Mouse (Mus musculus) brown adipose tissue, adult 24 weeks (tissue): Measurements from ENCODE around the gene Myo1e. TPM values are rescaled to one million over a fixed set of nuclear protein-coding genes. Genes with fewer than 3 reads are reported as not detected.

Experiments
- H3K27ac ChIP-seq: fragments of 200-500 bp; replicated peaks from 2 replicates; pipeline ENCODE4 v1.5.1; 2012; ENCODE audit warnings: low read depth, mild to moderate bottlenecking, low read length
- H3K4me1 ChIP-seq: fragments of 200-500 bp; 2 replicates; pipeline ENCODE4 v1.6.1; 2012; ENCODE audit warnings: low read length, mixed read lengths; ENCODE audit not compliant: control insufficient read depth, insufficient read depth, insufficient read length
- H3K4me3 ChIP-seq: fragments of 200-500 bp; 2 replicates; pipeline ENCODE4 v1.5.1; 2012; ENCODE audit warnings: low read depth, mild to moderate bottlenecking, low read length, moderate library complexity; ENCODE audit not compliant: insufficient read depth
- polyA plus RNA-seq: library from polyadenylated mRNA; stranded (reverse); fragments of >200 nt; gene quantifications from 2 replicates; pipeline ENCODE4 v1.2.4, GENCODE M21; 2012; ENCODE audit not compliant: missing spikeins, insufficient read depth, insufficient read length

Gene Myo1e
- polyA plus RNA-seq: 2.0 and 2.9 TPM in 2 replicates

- Histone ChIP-seq H3K4me1 (no peaks in the 10 kb centered on the region; the same call in 1 of the 2 replicates), H3K27ac (peak within 1 kb of the TSS; percentile 92)
Observed at GRCm38 (mm10) chr9:70207151-70207831, at the start of gene Myo1e. TSS of gene Myo1e (plus strand) at chr9:70207350.

GRCm38 (mm10) chr9:70160071-70160470 lies 47.1 kb upstream of the Myo1e start:
- H3K27ac ChIP-seq: no peak overlapping the region
- no peaks in the 10 kb centered on the region for H3K4me1 ChIP-seq
- no peak overlapping the region for H3K4me3 ChIP-seq

More at GRCm38 (mm10) chr9:70207151-70207831, at the start of gene Myo1e:
- H3K4me3 ChIP-seq: peak within 1 kb of the TSS; percentile 87

- H3K4me1 ChIP-seq: no peaks in the 10 kb centered on the region
- no peak overlapping the region for H3K27ac ChIP-seq
- no peak overlapping the region for H3K4me3 ChIP-seq
Observed at GRCm38 (mm10) chr9:70168973-70169372, 38.2 kb upstream of the Myo1e start.

- no peak overlapping the region for H3K27ac ChIP-seq
- no peaks in the 10 kb centered on the region for H3K4me1 ChIP-seq
- no peak overlapping the region for H3K4me3 ChIP-seq
Observed at GRCm38 (mm10) chr9:70174291-70174848, 32.8 kb upstream of the Myo1e start.

GRCm38 (mm10) chr9:70174896-70175295 lies 32.3 kb upstream of the Myo1e start:
- no peak overlapping the region for H3K27ac ChIP-seq
- H3K4me1 ChIP-seq: no peaks in the 10 kb centered on the region
- no peak overlapping the region for H3K4me3 ChIP-seq

GRCm38 (mm10) chr9:70176291-70176690 lies 30.9 kb upstream of the Myo1e start:
- no peaks in the 10 kb centered on the region for H3K4me1 ChIP-seq
- no peak overlapping the region for H3K4me3 ChIP-seq
- no peak overlapping the region for H3K27ac ChIP-seq

GRCm38 (mm10) chr9:70181719-70182118 lies 25.4 kb upstream of the Myo1e start:
- Histone ChIP-seq H3K4me3 (no peak overlapping the region), H3K4me1 (no peaks in the 10 kb centered on the region), H3K27ac (no peak overlapping the region)

- Histone ChIP-seq H3K4me1 (no peaks in the 10 kb centered on the region), H3K4me3 (no peak overlapping the region), H3K27ac (no peak overlapping the region)
Observed at GRCm38 (mm10) chr9:70182639-70183038, 24.5 kb upstream of the Myo1e start.

- H3K4me1 ChIP-seq: no peaks in the 10 kb centered on the region
- H3K4me3 ChIP-seq: no peak overlapping the region
- no peak overlapping the region for H3K27ac ChIP-seq
Observed at GRCm38 (mm10) chr9:70192336-70192735, 14.8 kb upstream of the Myo1e start.

- no peak overlapping the region for H3K4me3 ChIP-seq
- H3K27ac ChIP-seq: no peak overlapping the region
- no peaks in the 10 kb centered on the region for H3K4me1 ChIP-seq
Observed at GRCm38 (mm10) chr9:70194622-70195021, 12.5 kb upstream of the Myo1e start.

GRCm38 (mm10) chr9:70196956-70197659 lies 10.0 kb upstream of the Myo1e start:
- Histone ChIP-seq H3K27ac (no peak overlapping the region), H3K4me1 (no peaks in the 10 kb centered on the region), H3K4me3 (no peak overlapping the region)

- no peak overlapping the region for H3K4me3 ChIP-seq
- no peak overlapping the region for H3K27ac ChIP-seq
- H3K4me1 ChIP-seq: no peaks in the 10 kb centered on the region
Observed at GRCm38 (mm10) chr9:70197992-70198391, 9.2 kb upstream of the Myo1e start.

- no peaks in the 10 kb centered on the region for H3K4me1 ChIP-seq
- H3K27ac ChIP-seq: no peak overlapping the region
- H3K4me3 ChIP-seq: no peak overlapping the region
Observed at GRCm38 (mm10) chr9:70202753-70203152, 4.4 kb upstream of the Myo1e start.

- no peak overlapping the region for H3K4me3 ChIP-seq
Observed at GRCm38 (mm10) chr9:70203267-70204076, 3.7 kb upstream of the Myo1e start.

GRCm38 (mm10) chr9:70207981-70208521 lies 901 bp downstream of the Myo1e start:
- peak overlapping the region; percentile 92 for H3K27ac ChIP-seq
- H3K4me1 ChIP-seq: no peaks in the 10 kb centered on the region; the same call in 1 of the 2 replicates
- H3K4me3 ChIP-seq: peak overlapping the region; percentile 87

More at GRCm38 (mm10) chr9:70203267-70204076, 3.7 kb upstream of the Myo1e start:
- Histone ChIP-seq H3K27ac (no peak overlapping the region), H3K4me1 (no peaks in the 10 kb centered on the region)
